ENCODE assay signal across 23 mouse cellular contexts in the genomic region with DNA sequence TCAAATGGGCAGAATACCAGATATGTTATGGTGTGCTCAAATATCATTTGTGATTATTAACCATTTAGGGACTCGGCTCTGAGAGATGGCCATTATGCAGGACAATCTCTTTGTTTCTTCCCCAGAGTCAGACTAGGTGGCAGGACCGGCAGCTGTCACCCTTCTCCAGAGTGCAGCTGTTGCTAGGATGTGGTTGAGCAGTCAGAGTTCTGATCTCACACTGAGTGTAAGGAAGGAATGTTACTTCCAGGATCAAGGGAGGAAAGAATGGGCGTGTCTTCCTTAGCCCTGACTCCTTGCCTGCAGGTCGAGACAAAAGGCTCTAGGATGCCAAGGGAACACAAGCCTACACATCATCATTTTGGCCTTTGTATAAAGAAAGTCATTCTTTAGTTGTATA. TPM values are rescaled to one million over a fixed set of nuclear protein-coding genes. Genes with fewer than 3 reads are reported as not detected.
DNase-seq lines count a peak whose midpoint lies in the region; ATAC-seq lines count a peak whose summit lies in the region.
"Had no signal": no experiment of that assay in that cellular context is flagged by ENCODE, and none has a peak within 500 bp of the region (broad histone marks: within the 10 kb centered on the region; RNA-seq: fewer than 3 reads in every experiment).

No protein-coding gene starts in this region.

- peak; percentile 41; the same call in 1 of the 2 replicates for ATAC-seq in limb, embryonic 13.5 days (ENCODE audit: low FRiP score, low read depth)
- ATAC-seq in hindbrain, embryonic 16.5 days, result no peak
- ATAC-seq: forebrain, embryonic 16.5 days; inflammation-experienced regulatory T-cells, adult 6 months; intestine, postnatal 0 days had no signal

- H3K27me3 ChIP-seq in limb, embryonic 13.5 days, result no peaks in the 10 kb centered on the region
- H3K27me3 ChIP-seq in hindbrain, embryonic 16.5 days (replicated peaks; ENCODE audit: control insufficient read depth, insufficient read depth, low read length), result no peaks in the 10 kb centered on the region
- H3K27me3 ChIP-seq: CH12.LX; forebrain, embryonic 12.5 days; heart, embryonic 13.5 days; hindbrain, embryonic 15.5 days had no signal

- WGBS in limb, embryonic 13.5 days, result 78% methylated on average over 4 of the region's 4 CpGs
- 80% methylated on average over 4 of the region's 4 CpGs for WGBS in hindbrain, embryonic 16.5 days

- no peak overlapping the region for H3K4me2 ChIP-seq in limb, embryonic 13.5 days (replicated peaks)
- no peak overlapping the region for H3K4me2 ChIP-seq in hindbrain, embryonic 16.5 days (ENCODE audit: low read length)
- H3K4me2 ChIP-seq: forebrain, embryonic 12.5 days; heart, embryonic 13.5 days; hindbrain, embryonic 15.5 days had no signal

- peaks cover 20% of the 10 kb centered on the region for H3K4me1 ChIP-seq in limb, embryonic 13.5 days
- H3K4me1 ChIP-seq in hindbrain, embryonic 16.5 days (ENCODE audit: control insufficient read depth, insufficient read depth, low read depth, low read length), result no peaks in the 10 kb centered on the region
- H3K4me1 ChIP-seq: forebrain, embryonic 12.5 days had no signal

- DNase-seq in 3134 (ENCODE audit: extremely low read depth, insufficient read length, low spot score), result peak; percentile 41
- DNase-seq in 3T3-L1 (ENCODE audit: low read depth, low spot score), result peak; percentile 61
- DNase-seq in ZHBTc4 (ENCODE audit: low read depth, low spot score), result peak; percentile 37
- no peak for DNase-seq in adipocyte (ENCODE audit: low spot score)
- DNase-seq in thymus, postnatal 4 days, result no peak
- DNase-seq: adrenal gland, adult 2 months; adrenal gland, postnatal 25 days; cerebellum, adult 2 months; cerebellum, postnatal 10 days; gastrocnemius, postnatal 14 days; heart, postnatal 36 days had no signal

- no peak overlapping the region for H3K27ac ChIP-seq in limb, embryonic 13.5 days
- no peak overlapping the region for H3K27ac ChIP-seq in hindbrain, embryonic 16.5 days (ENCODE audit: low read depth, low read length)
- H3K27ac ChIP-seq: forebrain, embryonic 12.5 days; heart, embryonic 13.5 days; hindbrain, embryonic 15.5 days had no signal

- no peak overlapping the region for H3K9ac ChIP-seq in limb, embryonic 13.5 days
- no peak overlapping the region for H3K9ac ChIP-seq in hindbrain, embryonic 16.5 days (ENCODE audit: low read depth, low read length)
- H3K9ac ChIP-seq: forebrain, embryonic 12.5 days; heart, embryonic 13.5 days; hindbrain, embryonic 15.5 days had no signal

- peaks cover 14% of the 10 kb centered on the region; the same call in 1 of the 2 replicates for H3K9me3 ChIP-seq in limb, embryonic 13.5 days
- H3K9me3 ChIP-seq in hindbrain, embryonic 16.5 days (ENCODE audit: control insufficient read depth, low read length), result peaks cover 4% of the 10 kb centered on the region
- H3K9me3 ChIP-seq: heart, embryonic 13.5 days; hindbrain, embryonic 15.5 days had no signal

- no peak overlapping the region for H3K4me3 ChIP-seq in limb, embryonic 13.5 days
- H3K4me3 ChIP-seq in hindbrain, embryonic 16.5 days (ENCODE audit: low read length), result no peak overlapping the region
- H3K4me3 ChIP-seq: forebrain, embryonic 12.5 days; heart, embryonic 13.5 days; hindbrain, embryonic 15.5 days had no signal

- no peaks in the 10 kb centered on the region for H3K36me3 ChIP-seq in limb, embryonic 13.5 days
- H3K36me3 ChIP-seq in hindbrain, embryonic 16.5 days (ENCODE audit: control insufficient read depth, insufficient read depth, low read length), result no peaks in the 10 kb centered on the region
- H3K36me3 ChIP-seq: forebrain, embryonic 12.5 days; heart, embryonic 13.5 days; hindbrain, embryonic 15.5 days had no signal

RNA-seq across cellular contexts. Expression of a gene that starts 21.2 kb away (rescaled TPM):
- 0.25 TPM in 1 of 2 replicates, not detected in the other for polyA plus RNA-seq in limb, embryonic 13.5 days (2015; fragmentation: Nextera tagmentation; extraction: Ambion mirVana)
- polyA plus RNA-seq in hindbrain, embryonic 16.5 days (2015; fragmentation: Nextera tagmentation; extraction: Ambion mirVana), result not detected in 2 replicates
- polyA plus RNA-seq: adrenal gland, adult 2 months; cerebellum, adult 2 months; embryonic facial prominence, embryonic 11.5 days; forebrain, embryonic 12.5 days; forebrain, embryonic 16.5 days; frontal cortex, adult 2 months; heart, embryonic 13.5 days; hindbrain, embryonic 11.5 days; hindbrain, embryonic 15.5 days; inflammation-experienced regulatory T-cells, adult 6 months; intestine, postnatal 0 days had no signal

Comparison
In these comparisons a context has a peak if more than half of its experiments do, and no peak if none do; other contexts are left out.
1. DNase-seq: peak in 3134 (single experiment), 3T3-L1 (single experiment) and ZHBTc4 (single experiment); none in adipocyte (single experiment) and thymus, postnatal 4 days (single experiment).